Mouse (Mus musculus) midbrain, postnatal 0 days (tissue): ENCODE measurements at regions not wholly inside any gene's neighbourhood (a gene's known extent, or its start where the extent isn't known, plus 50 kb on each side); places are given as distances from the start of the nearest gene placed in this dataset.

Experiments
- ATAC-seq: fragments of 200-750 bp; cut with Nextera tagmentation; 2 replicates; pipeline ENCODE4 v1.8.0; 2017; ENCODE audit warnings: moderate number of reproducible peaks, mild to moderate bottlenecking, moderate TSS enrichment, moderate library complexity; ENCODE audit not compliant: low FRiP score
- DNase-seq: peaks from one replicate; pipeline ENCODE4 v3.0.0-alpha.2; 2015; ENCODE audit warnings: low spot score
- H3K27ac ChIP-seq: fragments of 300-500 bp; sonication (generic); 2 replicates; pipeline ENCODE4 v1.5.1; 2014; ENCODE audit warnings: low read depth, mild to moderate bottlenecking, low read length, mixed read lengths
- H3K27me3 ChIP-seq: fragments of 300-500 bp; sonication (generic); 2 replicates; pipeline ENCODE4 v1.6.1; 2014; ENCODE audit warnings: low read length, control low read depth, mixed read lengths; ENCODE audit not compliant: insufficient read depth
- H3K36me3 ChIP-seq: fragments of 300-500 bp; sonication (generic); 2 replicates; pipeline ENCODE4 v1.6.1; 2014; ENCODE audit warnings: low read length, control low read depth, mixed read lengths; ENCODE audit not compliant: insufficient read depth
- H3K4me1 ChIP-seq: fragments of 300-500 bp; sonication (generic); 2 replicates; pipeline ENCODE4 v1.6.1; 2014; ENCODE audit warnings: mild to moderate bottlenecking, control low read depth, antibody characterized with exemption, low read length, mixed read lengths; ENCODE audit not compliant: insufficient read depth
- H3K4me2 ChIP-seq: fragments of 300-500 bp; sonication (generic); 2 replicates; pipeline ENCODE4 v1.6.1; 2014; ENCODE audit warnings: low read depth, mild to moderate bottlenecking, low read length, mixed read lengths; ENCODE audit not compliant: poor library complexity, severe bottlenecking
- H3K4me3 ChIP-seq: fragments of 300-500 bp; sonication (generic); 2 replicates; pipeline ENCODE4 v1.5.1; 2014; ENCODE audit warnings: low read depth, mild to moderate bottlenecking, low read length, moderate library complexity
- H3K9ac ChIP-seq: fragments of 300-500 bp; sonication (generic); replicated peaks from 2 replicates; pipeline ENCODE4 v1.6.1; 2014; ENCODE audit warnings: mild to moderate bottlenecking, low read length, moderate library complexity, mixed read lengths; ENCODE audit not compliant: poor library complexity, severe bottlenecking
- H3K9me3 ChIP-seq: fragments of 300-500 bp; sonication (generic); 2 replicates; pipeline ENCODE4 v1.6.1; 2016; ENCODE audit warnings: low read length, control low read depth
- CTCF ChIP-seq: IDR thresholded peaks from 2 replicates; pipeline ENCODE4 v1.5.1; 2016; ENCODE audit warnings: antibody characterized with exemption, mild to moderate bottlenecking
- WGBS: fragments of 180-500 bp; shearing (Covaris S2); extraction: QIAGEN DNeasy Blood & Tissue Kit; methylation state at CpG from one replicate; pipeline ENCODE4 v1.1.7; 2014; 5-methylcytosine and 5-hydroxymethylcytosine counted together

DNA sequence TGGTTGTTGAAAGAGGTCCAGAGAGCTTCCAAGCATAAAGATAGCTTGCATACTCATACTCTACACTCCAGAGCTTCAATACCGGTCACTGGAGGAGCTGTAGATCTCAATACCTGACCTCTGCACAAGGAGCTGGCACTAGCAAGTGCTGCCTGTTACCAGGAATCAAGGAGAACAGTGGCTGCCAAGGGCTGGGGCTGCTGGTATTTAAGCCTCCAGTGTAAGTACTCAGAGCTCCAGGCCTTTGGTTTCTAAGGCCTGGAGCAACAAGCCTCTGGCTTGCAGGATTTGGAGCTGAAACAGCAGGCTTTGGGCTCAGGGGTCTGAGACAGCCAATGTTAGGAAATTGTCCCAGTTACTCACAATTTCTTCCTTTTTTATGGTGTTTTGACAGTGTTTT, 96.2 kb upstream of the Ccng1 start:
- no peak for DNase-seq
- H3K27me3 ChIP-seq: no peaks in the 10 kb centered on the region

DNA sequence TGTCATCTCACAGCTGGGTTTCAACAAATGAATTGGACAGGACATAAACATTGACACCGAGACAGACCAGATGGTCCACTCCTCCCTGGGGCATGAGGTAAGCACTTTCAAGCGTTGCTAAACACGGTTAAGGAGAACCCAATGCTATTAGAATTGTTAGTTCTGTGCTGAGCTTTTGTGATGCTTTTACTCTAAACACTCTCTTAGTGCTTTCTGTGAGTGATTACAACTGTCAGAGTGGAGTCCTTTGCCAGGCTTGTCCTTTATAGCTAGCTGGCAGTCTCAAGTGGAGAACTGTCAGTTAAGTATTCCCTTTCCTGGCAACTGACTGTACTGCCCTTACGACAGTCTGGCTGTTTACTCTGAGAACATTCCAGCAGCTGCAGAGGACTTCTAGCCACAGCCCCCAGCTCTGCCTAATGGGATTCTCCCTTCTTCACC, 95.6 kb upstream of the Ccng1 start:
- ATAC-seq (no peak), DNase-seq (peak; percentile 66)
- Histone ChIP-seq H3K9ac (no peak overlapping the region), H3K4me1 (no peaks in the 10 kb centered on the region), H3K4me3 (no peak overlapping the region), H3K36me3 (no peaks in the 10 kb centered on the region), H3K4me2 (no peak overlapping the region), H3K27me3 (no peaks in the 10 kb centered on the region), H3K9me3 (no peaks in the 10 kb centered on the region), H3K27ac (no peak overlapping the region)
- 54% methylated on average over 4 of the region's 4 CpGs for WGBS
- no peak for TF ChIP-seq CTCF

More for the DNA sequence above, 96.2 kb upstream of the Ccng1 start:
- Histone ChIP-seq H3K27ac (no peak overlapping the region), H3K4me1 (no peaks in the 10 kb centered on the region), H3K36me3 (no peaks in the 10 kb centered on the region), H3K4me2 (no peak overlapping the region), H3K9ac (no peak overlapping the region), H3K9me3 (no peaks in the 10 kb centered on the region), H3K4me3 (no peak overlapping the region)
- ATAC-seq: no peak
- 90% methylated on average over 1 of the region's 1 CpGs for WGBS
- TF ChIP-seq CTCF: no peak

DNA sequence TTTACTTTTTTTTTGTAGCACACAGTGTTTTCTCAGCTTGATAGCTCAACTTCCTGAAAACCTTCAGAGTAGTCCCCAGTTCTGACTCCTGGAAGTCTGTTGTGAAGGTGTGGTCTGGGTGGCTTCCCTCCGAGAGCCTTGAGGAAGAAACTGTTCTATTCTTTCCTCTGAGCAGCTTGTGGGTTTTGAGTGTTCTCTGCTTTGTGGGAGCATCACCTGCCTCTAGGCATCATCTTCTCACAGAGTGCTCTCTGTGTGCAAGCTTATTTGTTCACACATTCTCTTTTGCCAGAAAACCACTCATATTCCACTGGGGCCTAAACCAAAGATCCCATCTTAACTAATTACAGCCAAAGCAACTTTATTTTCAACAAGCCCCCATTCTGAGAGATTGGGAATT, 91.5 kb upstream of the Ccng1 start:
- DNase-seq: no peak
- H3K9ac ChIP-seq: no peak overlapping the region
- no peaks in the 10 kb centered on the region for H3K9me3 ChIP-seq
- ATAC-seq: no peak
- 91% methylated on average over 1 of the region's 1 CpGs for WGBS
- H3K36me3 ChIP-seq: no peaks in the 10 kb centered on the region
- no peak overlapping the region for H3K4me2 ChIP-seq
- H3K4me1 ChIP-seq: no peaks in the 10 kb centered on the region
- H3K27me3 ChIP-seq: no peaks in the 10 kb centered on the region
- TF ChIP-seq CTCF: no peak
- H3K27ac ChIP-seq: no peak overlapping the region
- no peak overlapping the region for H3K4me3 ChIP-seq

DNA sequence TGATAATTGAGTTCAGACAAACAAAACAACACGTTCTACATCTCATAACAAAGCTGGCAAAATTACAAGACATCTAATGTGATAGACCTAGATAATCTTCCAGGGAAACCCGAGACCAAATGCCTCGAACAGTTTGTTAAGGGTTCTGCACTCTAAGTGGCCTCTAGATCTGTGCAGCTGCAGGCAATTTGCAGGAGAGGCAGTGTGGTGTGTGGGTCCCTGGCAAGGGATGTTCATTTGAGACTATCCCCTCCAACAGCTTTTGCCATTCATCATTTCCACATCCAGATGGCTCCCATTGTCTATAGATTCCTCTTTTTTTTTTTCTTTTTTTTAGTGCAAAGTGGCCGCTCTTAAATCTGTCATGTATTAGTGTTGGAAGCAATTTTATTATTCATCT, 80.3 kb upstream of the Ccng1 start:
- peak; percentile 6 for DNase-seq
- ATAC-seq: no peak

More for the DNA sequence above, 80.3 kb upstream of the Ccng1 start:
- no peak overlapping the region for H3K4me2 ChIP-seq
- H3K4me1 ChIP-seq: no peaks in the 10 kb centered on the region
- H3K36me3 ChIP-seq: no peaks in the 10 kb centered on the region
- no peak overlapping the region for H3K9ac ChIP-seq
- no peaks in the 10 kb centered on the region for H3K27me3 ChIP-seq
- no peaks in the 10 kb centered on the region for H3K9me3 ChIP-seq
- WGBS: 71% methylated on average over 4 of the region's 4 CpGs
- TF ChIP-seq CTCF: no peak
- H3K27ac ChIP-seq: no peak overlapping the region
- H3K4me3 ChIP-seq: no peak overlapping the region
